Mouse (Mus musculus): Measurements from ENCODE around the gene Crip2. TPM values are rescaled to one million over a fixed set of nuclear protein-coding genes. Genes with fewer than 3 reads are reported as not detected.

Gene Crip2
- polyA plus RNA-seq, 1 experiment: 281 TPM

GRCm38 (mm10) chr12:113131601-113132000 is 8.4 kb upstream of the Crip2 start:
- no peak for DNase-seq (ENCODE audit: low read depth)

GRCm38 (mm10) chr12:113132567-113132966 is 7.5 kb upstream of the Crip2 start:
- DNase-seq (ENCODE audit: low read depth): no peak

DNA sequence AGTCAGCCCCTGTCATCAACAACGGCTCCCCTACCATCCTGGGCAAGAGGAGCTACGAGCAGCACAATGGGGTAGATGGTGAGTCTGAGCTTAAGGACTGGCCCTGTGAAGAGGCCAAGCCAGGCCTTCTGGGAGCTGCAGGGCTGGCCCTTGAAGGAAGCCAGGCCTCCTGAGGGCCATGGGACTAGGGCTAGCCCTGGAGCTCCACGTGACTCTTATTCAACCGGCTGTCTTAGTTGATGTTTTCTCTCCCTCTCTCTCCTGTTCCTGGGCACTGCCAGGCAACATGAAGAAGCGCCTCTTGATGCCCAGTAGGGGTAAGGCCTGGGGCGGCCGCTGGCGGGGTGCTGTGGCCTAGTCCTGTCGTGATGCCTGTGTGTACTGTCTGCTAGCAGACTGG is 6.8 kb upstream of the Crip2 start:
- DNase-seq (ENCODE audit: low read depth): no peak

- DNase-seq (ENCODE audit: low read depth): no peak
Measured at GRCm38 (mm10) chr12:113133861-113134403, 6.1 kb upstream of the Crip2 start.

- no peak for DNase-seq (ENCODE audit: low read depth)
Measured at GRCm38 (mm10) chr12:113134502-113134901, 5.5 kb upstream of the Crip2 start.

DNA sequence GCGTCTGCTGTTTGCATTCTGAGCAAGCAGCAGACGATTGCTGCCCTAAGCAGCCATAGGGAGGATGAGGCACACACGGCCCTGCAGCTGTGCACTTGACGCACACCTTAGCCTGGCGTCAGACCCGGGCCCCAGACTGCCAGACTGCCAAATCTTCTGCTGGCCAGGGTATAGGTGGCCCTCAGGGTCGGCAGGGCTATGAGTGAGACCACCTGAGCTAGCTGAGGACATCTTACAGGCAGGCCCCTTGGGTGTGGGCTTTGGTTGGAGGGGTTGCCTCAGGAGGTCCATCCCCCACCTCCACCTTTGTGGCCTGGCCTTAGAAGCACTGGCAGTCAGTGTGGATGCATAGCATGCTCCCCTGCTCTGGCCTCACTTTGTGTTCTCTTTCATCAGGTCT is 4.6 kb upstream of the Crip2 start:
- DNase-seq (ENCODE audit: low read depth): no peak

- no peak for DNase-seq (ENCODE audit: low read depth)
Measured at GRCm38 (mm10) chr12:113136492-113137020, 3.5 kb upstream of the Crip2 start.

- DNase-seq (ENCODE audit: low read depth): no peak
Measured at GRCm38 (mm10) chr12:113137260-113138213, 2.5 kb upstream of the Crip2 start.

- no peak for DNase-seq (ENCODE audit: low read depth)
Measured at GRCm38 (mm10) chr12:113138291-113138690, 1.7 kb upstream of the Crip2 start.

DNA sequence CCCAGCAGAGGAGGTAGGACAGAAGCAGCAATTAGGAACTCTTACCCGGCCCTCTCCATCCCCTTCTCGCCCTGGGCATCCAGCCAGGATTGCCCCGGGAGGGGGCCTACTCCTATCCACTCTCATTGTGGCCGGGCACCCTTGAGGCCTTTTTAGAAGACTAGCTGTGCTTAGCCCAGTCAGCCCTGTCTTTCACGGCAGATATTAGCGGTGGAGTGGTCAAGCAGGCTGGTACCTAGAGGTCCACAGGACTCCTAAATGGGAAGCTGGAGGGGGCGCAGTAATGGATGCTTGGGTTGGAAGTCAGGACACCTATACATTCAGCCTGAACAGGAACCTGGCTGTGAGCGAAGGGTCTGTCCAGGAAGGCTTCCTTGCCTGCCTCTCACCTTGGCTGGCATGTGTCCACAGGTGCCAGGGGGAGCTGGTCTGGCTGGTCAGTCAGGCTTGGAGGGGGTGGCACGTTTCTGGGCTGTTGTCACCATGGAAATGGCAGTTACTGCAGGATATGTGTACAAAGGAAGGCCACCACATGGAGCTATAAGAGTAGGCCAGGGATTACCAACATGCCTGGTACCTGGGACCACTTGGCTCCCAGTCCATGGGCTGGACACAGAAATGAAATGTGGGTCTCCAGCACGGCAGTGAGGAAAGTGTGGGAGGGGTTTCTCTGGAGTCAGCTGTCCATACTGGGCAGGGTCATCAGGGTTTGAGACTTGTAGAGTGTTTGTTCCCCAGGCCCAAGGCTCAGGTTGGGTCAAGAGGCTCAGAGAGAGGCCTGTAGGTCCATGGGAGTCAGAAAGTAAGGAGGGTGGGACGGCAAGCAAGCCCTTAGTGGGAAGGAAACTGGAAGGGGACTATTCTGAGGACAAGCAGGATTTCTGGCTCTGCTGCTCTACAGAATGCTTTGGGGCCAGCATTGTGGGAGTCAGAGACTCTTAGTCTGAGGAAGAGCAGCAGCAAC is 853 bp upstream of the Crip2 start:
- DNase-seq (ENCODE audit: low read depth): no peak

DNA sequence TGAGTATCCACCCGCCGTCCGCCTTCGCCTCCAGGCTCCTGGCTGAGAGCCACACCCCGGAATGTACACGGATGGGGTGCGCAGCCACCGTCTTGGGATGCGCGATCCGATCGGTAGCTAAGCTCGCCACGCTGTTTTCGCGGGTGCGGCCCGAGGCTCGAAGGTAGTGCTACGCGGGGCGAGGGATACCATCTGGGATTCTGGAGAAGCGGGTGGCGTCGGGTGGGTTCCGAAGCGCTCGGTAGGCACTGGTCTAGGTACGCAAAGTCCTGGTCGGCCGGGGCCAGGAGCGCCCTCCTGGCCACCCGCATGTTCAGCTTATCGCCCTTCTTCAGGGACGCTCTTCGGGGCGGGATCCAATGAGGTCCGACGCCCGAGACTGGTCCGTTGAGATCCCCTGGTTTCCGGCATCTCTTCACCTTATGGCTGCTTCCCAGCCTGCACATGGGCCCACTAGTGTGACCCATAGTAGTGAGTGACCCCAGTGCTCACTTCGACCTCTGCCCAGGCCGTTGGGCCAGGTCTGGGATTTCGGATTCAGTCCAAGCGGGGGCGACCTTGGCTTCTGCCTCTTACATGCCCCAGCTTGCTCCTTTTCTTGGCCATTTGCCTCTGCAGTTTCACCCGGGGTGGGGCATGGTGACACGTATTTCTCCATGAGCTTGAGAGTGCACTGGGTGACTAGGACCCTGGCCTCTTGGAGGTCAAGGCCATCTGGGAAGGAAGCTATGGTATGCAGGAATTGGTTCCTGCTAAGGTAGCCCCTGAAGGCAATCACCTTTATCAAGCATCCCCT is 778 bp downstream of the Crip2 start:
- DNase-seq (ENCODE audit: low read depth): no peak

GRCm38 (mm10) chr12:113141531-113141973 is 1.5 kb downstream of the Crip2 start:
- no peak for DNase-seq (ENCODE audit: low read depth)

- DNase-seq (ENCODE audit: low read depth): no peak
Measured at GRCm38 (mm10) chr12:113142021-113142975, 2.3 kb downstream of the Crip2 start.

GRCm38 (mm10) chr12:113143164-113143563 is 3.1 kb downstream of the Crip2 start:
- no peak for DNase-seq (ENCODE audit: low read depth)

DNA sequence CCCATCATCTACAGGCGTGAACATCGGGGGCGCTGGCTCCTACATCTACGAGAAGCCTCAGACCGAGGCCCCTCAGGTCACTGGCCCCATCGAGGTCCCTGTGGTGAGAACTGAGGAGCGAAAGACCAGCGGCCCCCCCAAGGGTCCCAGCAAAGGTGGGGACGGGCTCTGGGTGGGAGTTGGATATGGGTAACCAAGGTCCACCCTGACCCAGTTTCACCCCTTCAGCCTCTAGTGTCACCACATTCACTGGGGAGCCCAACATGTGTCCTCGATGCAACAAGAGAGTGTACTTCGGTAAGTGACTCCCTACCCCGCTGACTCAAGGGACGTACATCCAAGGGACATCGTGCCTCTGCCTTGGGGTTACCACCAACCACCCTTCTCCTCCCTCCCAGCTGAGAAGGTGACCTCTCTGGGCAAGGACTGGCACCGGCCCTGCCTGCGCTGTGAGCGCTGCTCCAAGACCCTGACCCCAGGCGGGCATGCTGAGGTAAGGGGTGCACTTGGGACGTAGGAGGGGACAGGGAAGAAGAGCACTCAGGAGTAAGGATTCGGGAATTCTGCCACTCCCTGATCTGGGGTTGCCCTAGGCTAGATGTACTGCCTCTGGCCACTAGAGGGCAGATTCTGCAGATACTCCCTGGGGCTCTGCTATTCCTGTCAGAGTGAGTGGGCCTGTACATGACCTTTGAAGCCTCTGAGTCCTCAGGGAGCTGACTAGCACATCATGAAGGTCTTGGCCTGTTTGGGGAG is 4.1 kb downstream of the Crip2 start:
- no peak for DNase-seq (ENCODE audit: low read depth)

DNA sequence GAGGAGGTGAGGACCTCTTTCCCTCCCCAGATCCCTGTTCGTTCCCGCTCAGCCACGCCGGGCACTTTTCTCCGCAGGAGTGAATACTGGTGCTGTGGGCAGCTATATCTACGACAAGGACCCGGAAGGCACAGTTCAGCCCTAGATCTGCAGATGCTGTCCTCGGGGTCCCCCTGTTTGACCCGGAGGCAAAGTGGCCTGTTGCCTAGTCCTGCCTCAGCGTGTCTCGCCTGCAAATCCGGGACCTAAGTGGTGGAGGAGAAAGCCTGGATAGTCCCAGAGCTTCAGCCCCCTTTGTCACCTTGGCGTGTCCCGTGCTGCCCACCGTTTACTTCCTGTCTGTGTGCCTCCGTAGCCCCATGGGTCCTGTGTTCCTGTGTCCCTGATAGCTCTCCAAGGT is 4.8 kb downstream of the Crip2 start:
- DNase-seq (ENCODE audit: low read depth): no peak

DNA sequence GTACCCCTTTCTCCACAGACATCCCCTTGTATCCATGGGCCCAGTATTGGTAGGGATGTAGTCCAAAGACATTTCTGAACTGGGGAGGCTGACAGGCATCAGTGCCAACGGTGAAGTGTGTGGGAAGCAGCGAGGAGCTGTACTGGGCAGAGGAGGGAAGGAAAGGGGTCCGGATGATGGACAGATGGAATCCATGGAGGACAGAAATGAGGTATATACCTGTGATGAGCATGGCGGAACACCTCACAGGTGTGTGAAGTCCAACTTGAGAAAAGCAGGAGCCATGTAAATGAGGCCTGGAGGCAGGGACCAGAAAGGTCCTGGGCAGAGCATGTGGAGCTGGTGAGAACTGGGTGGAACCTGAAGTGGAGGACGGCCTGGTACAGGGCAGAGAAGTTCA is 5.6 kb downstream of the Crip2 start:
- no peak for DNase-seq (ENCODE audit: low read depth)

DNA sequence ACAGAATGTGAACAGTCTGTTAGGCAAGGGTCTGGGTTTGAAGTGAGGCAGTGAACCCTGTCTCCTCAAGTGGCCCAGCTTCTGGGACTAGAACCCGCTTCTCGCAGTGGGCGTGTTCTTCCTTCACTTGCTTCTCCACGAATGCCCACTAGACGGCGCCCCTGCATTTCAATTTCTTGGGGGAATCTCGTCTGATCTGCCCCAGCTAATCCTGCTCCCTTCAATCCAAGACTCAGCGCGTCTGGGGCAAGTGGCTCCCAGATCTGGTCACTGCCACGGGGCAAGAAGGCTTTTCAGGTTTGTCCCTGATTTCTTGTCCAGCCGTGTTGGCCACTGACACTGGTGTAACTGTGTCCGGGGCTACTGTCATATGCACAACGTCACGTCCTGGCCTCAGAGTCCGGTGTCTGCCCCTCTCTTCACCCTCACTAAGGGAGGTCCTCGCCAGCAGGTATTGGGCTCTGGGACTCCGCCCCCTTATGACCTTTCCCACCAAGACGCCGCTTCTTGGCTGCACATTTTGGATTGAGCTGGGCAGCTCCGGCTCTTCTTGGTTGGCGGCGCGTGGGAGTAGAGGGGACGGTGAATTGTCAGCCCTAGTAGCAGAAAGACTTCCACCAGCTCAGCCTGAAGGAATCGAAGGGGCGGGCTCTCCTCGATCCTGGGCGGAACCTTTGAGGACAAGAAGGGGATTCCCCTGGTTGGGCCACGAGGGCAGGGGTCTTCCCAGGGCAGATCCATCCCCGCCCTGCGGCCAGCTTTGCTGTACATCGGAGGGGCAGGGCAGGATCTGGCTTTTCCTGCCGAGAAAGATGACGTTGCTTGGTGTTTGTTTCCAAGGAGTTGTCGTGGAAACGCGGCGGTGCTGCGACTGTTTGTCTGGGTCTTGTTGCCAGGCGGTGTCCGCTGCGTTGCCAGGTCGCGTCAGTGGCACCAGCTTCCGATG is 6.3 kb downstream of the Crip2 start, which contains the start of gene Crip1:
TSS of gene Crip1 (plus strand) at position 205 of the 946 bp plus-strand sequence.
- DNase-seq (ENCODE audit: low read depth): no peak

Data from gonadal fat pad, adult 2 months (tissue).